Mouse (Mus musculus): Measurements from ENCODE around the gene Smg1.
A peak's percentile ranks its signal among the peaks of the same experiment; 100 is the strongest.

The Smg1 gene

DNA sequence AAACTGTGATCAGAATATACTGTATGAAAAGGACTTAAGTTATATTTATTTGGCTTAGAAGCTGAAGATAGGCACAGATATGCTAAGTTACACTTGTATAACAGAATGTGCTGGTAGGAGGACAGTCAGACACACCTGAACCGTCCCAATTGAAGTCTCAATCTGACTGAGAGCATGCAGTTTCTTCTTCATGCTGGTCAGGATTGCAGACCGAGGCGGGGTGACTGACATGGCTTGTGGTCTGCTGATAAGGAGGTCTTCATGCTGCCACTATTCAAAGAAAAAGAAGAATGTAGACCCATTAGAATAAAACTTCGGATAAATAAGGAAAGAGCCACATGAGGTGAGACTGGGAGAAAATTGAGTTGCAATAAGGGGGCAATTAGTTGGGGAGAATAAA, 100.3 kb downstream of the Smg1 start:
- DNase-seq (ENCODE audit: low spot score in 2 of 2) = no peak

DNA sequence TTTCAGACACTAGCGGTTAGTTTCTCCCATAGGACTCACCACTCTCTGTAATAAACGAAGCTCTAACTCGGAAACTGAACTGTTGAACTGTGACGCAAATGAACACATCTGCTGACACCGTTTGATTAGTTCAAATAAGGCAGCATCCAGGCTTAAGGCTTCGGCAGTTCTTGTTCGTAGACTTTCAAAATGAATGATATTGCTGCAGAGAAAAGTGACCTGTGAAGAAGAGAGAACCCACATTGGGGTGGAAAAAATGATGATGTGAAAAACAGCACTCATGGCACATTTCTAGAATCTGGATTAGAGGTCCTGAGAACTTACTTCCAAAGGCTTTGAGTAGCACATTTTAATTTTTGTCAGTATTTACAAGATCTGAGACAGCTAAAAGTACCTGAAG, 102.2 kb downstream of the Smg1 start:
- no peak for DNase-seq (ENCODE audit: low spot score in 2 of 2)

DNA sequence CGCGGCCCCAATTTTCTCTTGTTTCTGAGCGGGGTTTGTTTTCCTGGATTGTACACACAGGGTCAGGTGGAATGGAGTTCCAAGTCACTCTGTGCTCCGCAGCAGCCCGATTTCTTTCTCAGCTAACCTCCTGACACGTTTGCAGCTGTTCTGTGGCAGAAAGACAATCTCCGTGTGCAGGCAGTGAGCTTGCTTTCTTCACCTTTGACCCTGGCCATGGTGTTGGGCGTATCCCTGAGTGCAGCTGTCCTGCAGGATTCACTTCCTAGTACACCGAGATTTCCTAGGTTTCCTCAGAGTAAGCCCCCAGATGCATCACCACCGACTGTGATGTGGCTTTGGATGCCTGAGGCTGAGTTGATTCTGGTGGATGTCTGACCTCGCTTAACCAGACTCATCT, 108.3 kb downstream of the Smg1 start:
- no peak for DNase-seq (ENCODE audit: low spot score in 2 of 2)

DNA sequence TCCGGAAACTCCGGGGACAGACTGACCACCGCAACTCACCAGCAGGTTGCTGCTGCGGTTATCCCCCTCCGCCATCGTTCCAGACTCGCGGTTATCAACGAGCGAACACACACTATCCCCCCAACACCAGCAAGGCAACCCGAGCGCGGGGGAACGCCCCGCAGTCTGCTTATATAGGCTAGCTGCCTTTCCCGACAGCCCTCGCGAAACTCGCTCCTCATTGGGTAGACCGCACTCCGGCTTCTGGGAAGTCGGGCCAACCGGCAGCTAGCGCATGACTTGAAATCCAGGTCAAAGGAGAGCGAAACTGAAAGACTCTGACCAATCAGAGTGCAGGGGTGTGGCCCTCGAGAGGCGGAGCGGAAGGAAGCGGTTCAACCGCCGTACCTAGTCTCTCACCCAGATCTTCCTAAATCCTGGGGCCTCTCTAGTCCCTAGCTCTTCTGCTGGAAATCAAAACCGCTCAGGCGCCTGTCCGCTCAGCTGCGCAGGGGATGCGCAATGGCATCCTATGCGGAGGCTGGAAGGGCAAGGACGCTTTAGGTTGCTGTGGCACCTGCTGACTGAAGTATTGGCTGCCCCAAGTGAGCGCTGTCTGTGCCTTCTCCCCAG, 113.9 kb downstream of the Smg1 start, which contains the start of gene Arl6ip1:
Arl6ip1 (minus strand) TSS at position 233 of the 612 bp plus-strand sequence.
- DNase-seq (ENCODE audit: low spot score in 2 of 2) = peak; percentile 98 to 99

DNA sequence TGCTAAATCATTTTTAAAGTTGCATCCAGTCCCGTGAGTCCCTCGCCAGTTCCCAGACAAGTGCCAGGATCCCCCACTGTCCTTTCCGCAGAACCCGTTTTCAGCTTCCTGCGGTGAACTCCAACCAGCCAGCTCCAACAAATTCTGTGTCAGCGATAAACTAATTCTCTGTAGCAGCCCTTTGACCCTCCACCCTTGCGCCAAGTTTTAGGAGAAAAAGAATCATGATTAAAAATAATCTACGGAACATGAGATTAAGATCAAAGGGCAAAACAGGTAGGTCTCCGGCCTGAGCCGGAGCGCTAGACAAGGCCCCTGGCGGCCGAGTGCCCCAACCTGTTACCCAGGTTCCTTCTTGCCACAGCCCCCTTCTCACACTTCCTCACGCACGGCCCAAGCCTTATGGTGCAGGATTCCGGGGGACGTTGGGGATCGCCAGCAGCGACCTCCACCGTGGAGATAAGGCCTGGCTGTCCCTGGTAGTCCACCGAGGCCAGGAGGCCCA, 114.5 kb downstream of the Smg1 start:
- peak in 1 of 2 experiments; percentile 47 for DNase-seq (ENCODE audit: low spot score in 2 of 2)

DNA sequence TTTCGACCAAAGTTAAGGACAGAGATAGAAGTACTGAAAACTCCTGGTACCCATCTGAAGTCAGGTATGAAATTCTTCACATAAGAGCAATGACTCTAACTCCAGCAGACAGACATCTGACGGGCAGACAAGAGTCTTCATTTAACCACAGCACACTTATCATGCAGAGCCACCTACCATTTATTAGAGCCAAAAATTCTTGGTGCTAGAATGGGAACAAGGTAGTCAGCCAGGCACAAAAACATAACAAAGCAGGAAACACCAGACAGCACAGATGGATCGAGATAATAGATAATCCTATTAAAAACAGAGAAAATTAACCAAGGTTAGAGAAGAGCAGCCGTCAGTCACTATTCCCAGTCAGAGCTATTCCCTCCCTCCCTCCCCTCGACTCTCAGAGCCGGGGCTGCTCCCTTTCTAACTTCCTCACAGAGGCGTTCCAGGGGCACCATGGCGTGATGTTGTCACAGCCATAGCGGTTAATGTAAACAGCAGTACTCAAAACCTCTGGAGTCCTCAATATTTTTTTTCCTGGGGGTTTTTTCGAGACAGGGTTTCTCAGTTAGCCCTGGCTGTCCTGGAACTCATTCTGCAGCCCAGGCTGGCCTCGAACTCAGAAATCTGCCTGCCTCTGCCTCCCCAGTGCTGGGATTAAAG, 117.1 kb downstream of the Smg1 start:
- no peak for DNase-seq (ENCODE audit: low spot score in 2 of 2)

DNA sequence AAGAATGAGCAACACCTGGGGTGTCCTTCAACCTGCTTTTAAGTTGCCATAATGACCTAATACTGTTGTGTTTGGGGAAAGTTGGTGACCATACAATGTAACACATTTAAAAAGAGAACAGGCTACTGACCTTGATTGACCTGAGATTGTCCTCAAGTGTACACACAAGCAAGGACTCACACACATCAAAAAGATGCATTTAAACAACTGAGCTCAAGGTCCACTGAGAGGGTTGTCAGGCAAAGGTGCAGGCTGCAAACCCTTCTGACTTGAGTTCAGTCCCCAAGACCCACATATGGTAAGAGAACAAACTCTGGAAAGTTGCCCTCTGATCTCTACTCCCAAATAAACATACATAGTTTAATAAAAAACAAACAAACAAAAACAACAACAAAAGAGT, 117.7 kb downstream of the Smg1 start:
- DNase-seq (ENCODE audit: low spot score in 2 of 2) = no peak

DNA sequence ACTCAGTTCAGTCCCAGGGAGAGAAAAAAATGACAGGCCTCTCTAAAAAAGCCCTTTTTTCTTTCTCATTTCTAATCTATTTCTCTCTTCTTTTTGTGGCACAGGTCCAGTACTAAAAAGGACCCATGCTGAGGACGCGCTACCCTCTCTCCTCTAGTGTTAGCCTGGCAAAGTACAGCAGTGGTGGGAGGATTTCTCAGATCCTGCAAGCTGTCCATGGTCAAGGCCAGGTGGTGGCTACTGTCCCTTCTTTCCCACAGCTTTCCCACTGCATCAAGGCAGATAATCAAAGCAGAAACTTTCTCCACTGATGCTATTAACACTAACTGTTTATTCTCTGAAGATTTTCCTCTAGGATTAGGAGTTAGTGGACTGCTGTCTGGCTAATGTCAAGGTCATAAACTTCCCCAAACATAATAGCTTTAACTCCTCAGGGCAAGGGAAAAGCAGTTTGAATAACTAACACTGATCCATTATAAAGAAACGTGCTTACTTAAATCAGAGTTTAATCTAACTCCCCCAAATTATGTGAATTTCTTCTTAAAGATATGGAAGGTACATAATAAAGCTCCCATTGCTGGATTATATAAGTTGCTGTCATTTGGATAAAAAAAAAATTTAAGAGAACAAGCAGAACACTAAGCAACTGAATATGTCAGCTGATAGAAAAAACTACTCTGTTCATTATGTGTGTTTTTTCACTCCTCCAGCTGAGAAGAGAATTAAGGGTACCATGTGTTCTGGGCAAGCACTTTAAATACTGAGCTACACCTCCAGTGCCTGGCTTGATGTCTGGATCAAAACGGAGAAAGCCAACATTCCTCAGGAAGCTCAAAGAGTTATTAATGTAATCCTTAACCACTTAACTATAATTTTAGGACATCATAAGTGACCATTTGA, 119.7 kb downstream of the Smg1 start:
- DNase-seq (ENCODE audit: low spot score in 2 of 2) = no peak

DNA sequence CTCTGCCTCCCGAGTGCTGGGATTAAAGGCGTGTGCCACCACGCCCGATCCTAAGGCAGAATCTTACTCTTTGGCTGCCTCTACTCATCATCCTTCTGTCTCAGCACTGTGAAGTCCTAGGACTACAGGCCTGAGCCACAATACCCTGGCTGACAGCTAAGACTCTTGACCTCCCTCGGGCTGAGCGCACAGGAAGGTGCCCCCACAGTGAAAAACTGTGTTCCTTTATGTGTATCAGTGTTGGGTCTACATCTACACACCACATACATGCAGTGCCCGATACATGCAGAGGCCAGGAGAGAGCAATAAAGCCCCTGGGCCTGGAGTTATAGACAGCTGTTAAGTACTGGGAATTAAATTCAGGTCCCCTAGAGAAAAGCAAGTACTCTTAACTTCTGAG, 121.2 kb downstream of the Smg1 start:
- peak in 1 of 2 experiments; percentile 20 for DNase-seq (ENCODE audit: low spot score in 2 of 2)

DNA sequence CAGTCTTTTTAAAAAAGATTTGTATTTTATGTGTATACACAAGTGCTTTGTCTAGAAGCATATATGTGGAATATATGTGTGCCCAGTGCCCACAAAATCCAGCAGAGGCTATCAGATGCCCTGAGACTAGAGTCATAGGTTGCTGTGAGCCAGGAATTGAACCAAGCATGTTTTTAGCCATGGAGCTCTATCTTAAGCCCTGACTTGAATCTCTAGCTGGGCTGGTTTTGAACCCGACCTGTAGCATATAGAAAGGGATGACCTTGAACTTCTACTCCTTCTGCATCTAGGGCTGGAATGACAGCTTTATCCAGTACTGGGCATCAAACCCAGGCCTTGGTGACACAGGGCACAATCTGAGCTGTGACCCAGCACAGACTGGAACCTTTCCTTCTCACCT, 122.8 kb downstream of the Smg1 start:
- DNase-seq (ENCODE audit: low spot score in 2 of 2) = no peak

DNA sequence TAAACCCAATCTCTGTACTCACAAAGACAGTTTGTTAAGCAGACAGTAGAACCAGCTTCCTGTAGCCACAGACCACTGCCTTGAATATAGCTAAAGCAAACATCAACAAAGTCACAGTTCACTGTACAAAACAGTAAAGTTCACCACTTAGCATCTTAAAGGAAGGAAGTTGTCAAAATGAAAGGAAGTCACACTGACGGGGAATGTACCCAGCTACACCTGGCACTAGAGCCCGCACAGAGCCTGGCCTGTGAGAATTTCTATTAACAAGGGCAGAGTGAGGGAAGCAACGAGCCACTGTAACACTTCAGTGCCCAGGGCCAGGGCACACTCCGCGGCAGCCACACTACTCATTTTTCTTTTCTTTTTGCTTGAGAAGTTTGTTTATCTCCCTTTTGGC, 123.5 kb downstream of the Smg1 start:
- DNase-seq (ENCODE audit: low spot score in 2 of 2) = no peak

DNA sequence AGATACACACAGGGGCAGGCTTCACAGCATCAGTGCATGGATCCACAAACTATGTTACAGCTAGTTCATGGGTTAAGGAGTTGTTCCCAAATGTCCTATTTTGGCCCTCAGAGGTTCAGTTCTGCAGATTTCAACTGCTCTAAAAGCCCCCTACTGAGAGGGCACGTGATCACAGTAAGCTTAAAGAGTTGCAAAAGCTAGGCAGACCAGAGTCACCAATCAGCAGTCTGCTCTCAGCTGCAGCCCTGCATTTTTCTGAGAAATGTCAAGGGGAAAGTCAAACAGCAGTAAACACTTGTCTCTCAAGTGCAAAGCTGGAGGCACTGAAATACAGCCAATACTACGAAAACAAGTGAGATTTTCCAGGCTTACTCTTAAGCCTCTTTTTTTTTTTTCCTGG, 124.3 kb downstream of the Smg1 start:
- no peak for DNase-seq (ENCODE audit: low spot score in 2 of 2)

DNA sequence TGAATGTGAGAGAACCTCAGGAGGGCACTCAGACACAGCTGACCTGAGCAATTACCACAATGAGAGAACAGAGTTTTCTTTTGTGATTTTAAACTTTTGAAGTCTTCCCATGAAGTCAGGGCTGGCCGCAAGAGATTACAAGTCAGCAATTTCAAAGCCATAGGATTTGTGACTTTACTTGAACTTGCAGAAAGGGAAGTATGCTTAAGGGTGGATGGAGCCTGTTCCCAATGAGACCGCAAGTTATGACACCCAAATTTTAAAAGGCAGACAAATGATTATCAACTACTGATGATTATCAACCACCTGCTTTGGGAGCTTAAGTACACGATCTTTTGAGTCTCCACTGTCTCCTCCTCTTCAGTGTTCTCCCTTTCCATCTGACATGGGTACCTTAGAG, 125.0 kb downstream of the Smg1 start:
- no peak for DNase-seq (ENCODE audit: low spot score in 2 of 2)

DNA sequence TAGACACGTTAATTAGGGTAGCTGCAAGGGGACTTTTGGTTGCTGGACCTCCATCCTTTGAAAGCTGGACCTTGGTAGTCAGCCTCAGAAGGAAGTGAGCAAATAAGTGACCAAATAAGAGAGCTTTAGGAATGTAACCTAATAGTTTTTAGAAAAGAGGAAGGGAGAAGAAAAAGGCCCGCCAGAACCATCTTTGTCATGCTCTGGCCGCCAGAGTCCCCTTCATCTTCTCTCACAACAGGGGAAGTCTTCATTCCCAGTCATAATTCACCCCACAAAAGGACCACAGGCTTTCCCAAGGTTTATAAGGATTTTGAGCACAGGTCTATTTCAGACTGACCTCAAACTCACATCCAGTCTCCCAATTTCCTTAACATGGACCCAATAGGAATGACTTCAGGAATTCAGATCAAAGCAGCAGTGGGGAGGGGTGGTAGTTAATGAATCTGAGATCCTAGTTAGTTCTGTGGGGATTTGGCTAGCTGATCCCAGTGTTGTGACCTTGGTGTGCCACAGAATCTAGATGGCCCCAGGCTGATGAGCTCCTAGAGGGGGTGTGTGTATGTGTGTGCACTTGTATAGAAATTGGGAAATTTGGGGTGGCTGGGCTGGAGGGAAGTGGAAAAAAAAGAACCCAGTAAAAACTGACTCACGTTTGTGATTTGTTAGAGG, 125.8 kb downstream of the Smg1 start:
- DNase-seq (ENCODE audit: low spot score in 2 of 2) = no peak

DNA sequence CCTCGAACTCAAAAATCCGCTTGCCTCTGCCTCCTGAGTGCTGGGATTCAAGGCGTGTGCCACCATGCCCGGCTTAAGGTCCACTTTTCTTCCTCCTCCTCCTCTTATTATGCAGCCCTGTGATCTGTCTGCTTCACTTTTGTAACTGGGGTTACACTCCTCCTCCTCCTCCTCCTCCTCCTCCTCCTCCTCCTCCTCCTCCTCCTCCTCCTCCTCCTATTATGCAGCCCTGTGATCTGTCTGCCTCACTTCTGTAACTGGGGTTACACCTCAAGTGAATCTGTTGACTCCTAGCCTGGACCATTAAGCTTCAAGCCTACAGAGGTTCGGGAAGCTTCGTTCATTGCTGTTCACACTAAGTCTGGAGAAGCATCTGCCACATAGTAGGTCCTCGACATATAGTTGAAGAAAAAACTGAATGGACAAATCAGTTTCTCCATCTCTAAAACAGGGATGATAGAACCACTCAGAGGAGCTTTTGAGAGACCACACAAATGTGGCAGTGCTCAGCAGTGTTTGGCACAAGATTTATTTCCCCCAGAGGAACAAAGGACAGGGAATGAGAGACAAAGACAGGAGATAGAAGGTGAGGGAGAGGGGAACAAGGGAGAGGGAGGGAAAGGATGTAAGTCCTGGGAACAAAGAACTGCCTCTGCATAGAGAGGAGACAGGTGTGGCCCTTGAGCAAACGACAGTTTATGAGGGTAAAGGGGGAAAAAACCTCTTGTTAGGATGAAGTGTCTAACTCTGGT, 126.5 kb downstream of the Smg1 start:
- DNase-seq (ENCODE audit: low spot score in 2 of 2) = no peak

DNA sequence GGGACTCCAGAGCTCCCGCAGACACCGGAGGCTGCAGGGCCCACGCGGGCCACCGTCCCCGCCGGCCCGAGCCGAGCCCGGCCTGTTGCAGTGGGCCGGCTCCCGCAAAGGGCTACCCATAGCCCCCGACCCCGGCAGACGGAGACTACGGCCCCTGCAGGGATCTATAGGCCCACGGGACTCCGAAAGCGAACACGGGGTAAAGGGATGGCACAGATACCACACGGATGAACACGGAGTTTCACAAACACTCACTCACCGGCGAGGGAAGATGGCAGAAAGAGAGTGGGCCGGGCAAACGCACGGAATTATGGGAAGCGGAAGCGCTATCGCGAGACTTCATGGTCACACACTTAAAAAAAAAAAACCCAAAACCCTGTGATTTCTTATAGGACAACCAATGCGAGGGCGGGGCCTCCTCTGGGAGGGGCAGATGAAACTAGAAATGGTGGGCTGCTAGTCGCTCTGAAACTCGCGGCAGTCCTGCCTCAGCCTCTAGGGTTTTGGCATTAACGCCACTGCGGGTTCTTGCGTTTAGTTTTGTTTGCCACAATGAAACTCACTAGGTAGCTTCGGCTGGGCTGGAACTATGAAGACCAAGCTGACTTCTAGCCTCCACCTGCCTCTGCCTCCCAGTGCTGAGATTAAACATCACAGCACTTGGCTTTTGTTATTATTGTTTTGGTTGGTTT, 127.4 kb downstream of the Smg1 start, which contains the start of gene Rps15a:
Rps15a (minus strand) TSS at position 312 of the 692 bp plus-strand sequence.
- peak; percentile 95 to 96 for DNase-seq (ENCODE audit: low spot score in 2 of 2)

DNA sequence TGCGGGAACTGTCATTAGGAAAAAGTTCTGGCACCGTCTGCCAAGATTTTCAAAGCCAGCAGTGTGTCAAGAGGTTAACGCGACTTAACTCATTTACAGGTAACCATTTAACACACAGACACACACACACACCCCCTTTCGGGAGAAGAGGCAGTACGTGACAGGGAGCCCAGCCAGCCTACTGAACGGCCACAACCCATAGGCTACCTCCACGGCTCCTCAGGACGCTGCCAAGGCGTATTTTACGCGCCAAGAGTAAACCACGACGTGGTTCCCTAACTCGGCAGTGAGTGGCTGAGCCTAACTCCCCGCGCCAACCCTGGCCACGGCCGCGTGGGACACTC, 128.0 kb downstream of the Smg1 start:
- no peak for DNase-seq (ENCODE audit: low spot score in 2 of 2)

DNA sequence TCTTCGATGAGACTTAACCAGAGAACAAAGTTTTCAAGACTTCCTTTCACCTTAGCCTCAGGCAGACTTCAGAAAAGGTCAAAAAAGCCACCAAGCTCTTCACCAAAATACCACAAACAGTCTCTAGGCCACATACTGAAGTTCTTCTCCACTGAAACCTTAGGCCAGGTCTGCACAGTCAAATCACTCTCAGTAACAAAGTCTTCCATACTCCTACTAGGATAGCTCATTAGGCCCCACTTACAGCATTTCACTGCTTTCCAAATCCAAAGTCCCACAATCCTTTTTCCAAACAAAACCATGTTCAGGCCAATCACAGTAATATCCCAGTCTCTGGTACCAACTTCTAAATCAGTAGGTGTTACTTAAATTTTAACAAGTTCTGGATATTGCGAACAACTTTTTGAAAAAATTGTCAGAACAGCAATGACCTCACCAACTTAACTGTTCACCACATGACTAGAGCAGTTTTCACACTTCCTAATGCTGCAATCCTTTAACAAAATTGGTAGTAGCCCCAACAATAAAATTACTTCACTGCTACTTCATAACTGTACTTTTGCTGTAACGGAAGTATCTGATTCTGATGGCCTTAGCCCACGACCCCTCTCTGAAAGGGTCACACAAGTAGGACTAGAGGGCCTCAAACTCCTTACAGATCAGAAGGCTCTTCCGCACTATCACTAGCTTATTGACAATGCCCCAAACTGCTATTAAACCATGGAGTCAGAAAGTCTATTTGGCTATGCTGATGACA, 129.8 kb downstream of the Smg1 start:
- no peak for DNase-seq (ENCODE audit: low spot score in 2 of 2)

DNA sequence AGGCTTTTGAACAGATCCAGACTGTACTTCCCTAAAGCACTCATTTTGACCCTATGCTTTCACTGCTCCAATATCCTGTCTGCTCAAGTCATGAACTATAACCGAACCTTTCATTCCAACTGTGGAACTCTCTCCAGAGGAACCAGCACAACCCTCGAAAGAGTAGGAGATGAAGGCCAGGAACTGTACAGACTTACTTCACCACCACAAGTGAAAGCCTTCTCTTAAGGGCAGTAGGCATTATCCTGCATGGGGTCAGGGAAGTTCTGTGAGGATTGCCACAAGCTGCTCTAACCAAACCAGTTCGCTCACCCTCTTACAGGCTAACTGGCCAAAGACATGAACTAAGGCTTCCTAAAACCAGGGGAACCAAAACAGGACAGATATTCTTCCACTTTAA, 132.3 kb downstream of the Smg1 start:
- DNase-seq (ENCODE audit: low spot score in 2 of 2) = no peak

DNA sequence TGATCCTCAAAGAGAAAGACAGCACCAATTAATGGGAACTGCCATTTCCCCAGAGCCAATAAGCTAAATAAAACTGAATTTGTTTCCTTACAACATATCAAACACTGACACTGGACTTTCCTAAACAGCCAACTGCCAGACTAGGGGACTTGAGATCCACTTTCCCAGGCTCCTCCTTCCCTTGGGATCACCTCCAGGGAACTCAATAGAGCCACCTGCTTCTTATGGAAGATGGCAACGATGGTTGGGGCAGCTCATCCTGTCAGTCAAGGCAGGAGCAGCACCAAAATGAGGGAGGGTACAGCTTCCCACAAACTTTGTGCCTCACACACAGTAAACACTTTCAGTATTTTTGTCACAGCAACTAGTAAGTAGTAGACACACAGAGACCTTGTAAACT, 135.8 kb downstream of the Smg1 start:
- DNase-seq (ENCODE audit: low spot score in 2 of 2) = no peak

All from right cerebral cortex, postnatal 10 days (tissue).